Mouse (Mus musculus): ENCODE results near the gene Acap1. TPM values are rescaled to one million over a fixed set of nuclear protein-coding genes. Genes with fewer than 3 reads are reported as not detected.

Gene Acap1
- polyA plus RNA-seq, 1 experiment, result 1.5 TPM

- Histone ChIP-seq H3K4me1 (ENCODE audit: control insufficient read depth, insufficient read depth, low read length) (peaks cover 9% of the 10 kb centered on the region), H3K27me3 (ENCODE audit: control insufficient read depth, insufficient read depth, low read length, poor library complexity, severe bottlenecking) (no peaks in the 10 kb centered on the region)
These were observed 42.0 kb upstream of the Acap1 start for GRCm38 (mm10) chr11:69937385-69937784.

GRCm38 (mm10) chr11:69936714-69937347 is 41.5 kb upstream of the Acap1 start:
- H3K4me3 ChIP-seq (ENCODE audit: low read depth, low read length), result peak overlapping the region; percentile 58
- H3K4me1 ChIP-seq (ENCODE audit: control insufficient read depth, insufficient read depth, low read length), result peaks cover 9% of the 10 kb centered on the region
- H3K9me3 ChIP-seq (replicated peaks; ENCODE audit: control insufficient read depth, insufficient read depth, low read length, poor library complexity, severe bottlenecking), result no peaks in the 10 kb centered on the region
- peak overlapping the region; percentile 94 for H3K9ac ChIP-seq (ENCODE audit: low read depth, poor library complexity, severe bottlenecking)
- H3K36me3 ChIP-seq (ENCODE audit: control insufficient read depth, insufficient read depth, low read length, poor library complexity, severe bottlenecking), result no peaks in the 10 kb centered on the region; the same call in 1 of the 2 replicates
- H3K27me3 ChIP-seq (ENCODE audit: control insufficient read depth, insufficient read depth, low read length, poor library complexity, severe bottlenecking), result no peaks in the 10 kb centered on the region
- TF ChIP-seq EP300 (IDR thresholded peaks at IDR 0.05; ENCODE audit: insufficient read depth, low read depth, low read length), result no peak
- TF ChIP-seq CTCF (IDR thresholded peaks at IDR 0.05; ENCODE audit: low read depth, low read length), result no peak
- H3K27ac ChIP-seq (ENCODE audit: insufficient read depth, low read length), result no peak overlapping the region

More at GRCm38 (mm10) chr11:69937385-69937784, 42.0 kb upstream of the Acap1 start:
- H3K9me3 ChIP-seq (replicated peaks; ENCODE audit: control insufficient read depth, insufficient read depth, low read length, poor library complexity, severe bottlenecking), result no peaks in the 10 kb centered on the region
- no peaks in the 10 kb centered on the region; the same call in 1 of the 2 replicates for H3K36me3 ChIP-seq (ENCODE audit: control insufficient read depth, insufficient read depth, low read length, poor library complexity, severe bottlenecking)
- H3K4me3 ChIP-seq (ENCODE audit: low read depth, low read length), result no peak overlapping the region
- no peak overlapping the region for H3K9ac ChIP-seq (ENCODE audit: low read depth, poor library complexity, severe bottlenecking)
- H3K27ac ChIP-seq (ENCODE audit: insufficient read depth, low read length), result no peak overlapping the region
- no peak for TF ChIP-seq CTCF (IDR thresholded peaks at IDR 0.05; ENCODE audit: low read depth, low read length)
- TF ChIP-seq EP300 (IDR thresholded peaks at IDR 0.05; ENCODE audit: insufficient read depth, low read depth, low read length), result no peak
- no peak for TF ChIP-seq POLR2A (IDR thresholded peaks at IDR 0.05; ENCODE audit: insufficient read depth, low read length)

- Histone ChIP-seq H3K9me3 (replicated peaks; ENCODE audit: control insufficient read depth, insufficient read depth, low read length, poor library complexity, severe bottlenecking) (no peaks in the 10 kb centered on the region), H3K9ac (ENCODE audit: low read depth, poor library complexity, severe bottlenecking) (peak overlapping the region; percentile 94), H3K4me3 (ENCODE audit: low read depth, low read length) (peak overlapping the region; percentile 58), H3K36me3 (ENCODE audit: control insufficient read depth, insufficient read depth, low read length, poor library complexity, severe bottlenecking) (no peaks in the 10 kb centered on the region; the same call in 1 of the 2 replicates), H3K27ac (ENCODE audit: insufficient read depth, low read length) (no peak overlapping the region), H3K4me1 (ENCODE audit: control insufficient read depth, insufficient read depth, low read length) (peaks cover 9% of the 10 kb centered on the region), H3K27me3 (ENCODE audit: control insufficient read depth, insufficient read depth, low read length, poor library complexity, severe bottlenecking) (no peaks in the 10 kb centered on the region)
- TF ChIP-seq POLR2A (IDR thresholded peaks at IDR 0.05; ENCODE audit: insufficient read depth, low read length) (no peak), CTCF (IDR thresholded peaks at IDR 0.05; ENCODE audit: low read depth, low read length) (no peak), EP300 (IDR thresholded peaks at IDR 0.05; ENCODE audit: insufficient read depth, low read depth, low read length) (no peak)
These were observed 40.8 kb upstream of the Acap1 start for GRCm38 (mm10) chr11:69936156-69936555.

- Histone ChIP-seq H3K9me3 (replicated peaks; ENCODE audit: control insufficient read depth, insufficient read depth, low read length, poor library complexity, severe bottlenecking) (no peaks in the 10 kb centered on the region), H3K4me3 (ENCODE audit: low read depth, low read length) (peak within 1 kb of the TSS; percentile 69), H3K27ac (ENCODE audit: insufficient read depth, low read length) (no peak within 1 kb of the TSS), H3K36me3 (ENCODE audit: control insufficient read depth, insufficient read depth, low read length, poor library complexity, severe bottlenecking) (no peaks in the 10 kb centered on the region; the same call in 1 of the 2 replicates), H3K4me1 (ENCODE audit: control insufficient read depth, insufficient read depth, low read length) (peaks cover 9% of the 10 kb centered on the region), H3K27me3 (ENCODE audit: control insufficient read depth, insufficient read depth, low read length, poor library complexity, severe bottlenecking) (no peaks in the 10 kb centered on the region), H3K9ac (ENCODE audit: low read depth, poor library complexity, severe bottlenecking) (peak within 1 kb of the TSS; percentile 94)
- TF ChIP-seq POLR2A (IDR thresholded peaks at IDR 0.05; ENCODE audit: insufficient read depth, low read length) (no peak), EP300 (IDR thresholded peaks at IDR 0.05; ENCODE audit: insufficient read depth, low read depth, low read length) (no peak), CTCF (IDR thresholded peaks at IDR 0.05; ENCODE audit: low read depth, low read length) (no peak)
These were observed 40.0 kb upstream of the Acap1 start, which contains the start of gene Ybx2 for GRCm38 (mm10) chr11:69935137-69935879. Gene Ybx2, plus strand, starts transcription at chr11:69935796.

- H3K36me3 ChIP-seq (ENCODE audit: control insufficient read depth, insufficient read depth, low read length, poor library complexity, severe bottlenecking), result no peaks in the 10 kb centered on the region
- peaks cover 9% of the 10 kb centered on the region for H3K4me1 ChIP-seq (ENCODE audit: control insufficient read depth, insufficient read depth, low read length)
- H3K27me3 ChIP-seq (ENCODE audit: control insufficient read depth, insufficient read depth, low read length, poor library complexity, severe bottlenecking), result no peaks in the 10 kb centered on the region
- TF ChIP-seq CTCF (IDR thresholded peaks at IDR 0.05; ENCODE audit: low read depth, low read length) (no peak), EP300 (IDR thresholded peaks at IDR 0.05; ENCODE audit: insufficient read depth, low read depth, low read length) (no peak), POLR2A (IDR thresholded peaks at IDR 0.05; ENCODE audit: insufficient read depth, low read length) (no peak)
- H3K27ac ChIP-seq (ENCODE audit: insufficient read depth, low read length), result no peak overlapping the region
- peak overlapping the region; percentile 42 for H3K9ac ChIP-seq (ENCODE audit: low read depth, poor library complexity, severe bottlenecking)
- H3K9me3 ChIP-seq (replicated peaks; ENCODE audit: control insufficient read depth, insufficient read depth, low read length, poor library complexity, severe bottlenecking), result no peaks in the 10 kb centered on the region
- no peak overlapping the region for H3K4me3 ChIP-seq (ENCODE audit: low read depth, low read length)
These were observed 39.3 kb upstream of the Acap1 start for GRCm38 (mm10) chr11:69934681-69935080.

- Histone ChIP-seq H3K27ac (ENCODE audit: insufficient read depth, low read length) (no peak overlapping the region), H3K9me3 (replicated peaks; ENCODE audit: control insufficient read depth, insufficient read depth, low read length, poor library complexity, severe bottlenecking) (no peaks in the 10 kb centered on the region), H3K36me3 (ENCODE audit: control insufficient read depth, insufficient read depth, low read length, poor library complexity, severe bottlenecking) (no peaks in the 10 kb centered on the region), H3K4me1 (ENCODE audit: control insufficient read depth, insufficient read depth, low read length) (peaks cover 9% of the 10 kb centered on the region), H3K27me3 (ENCODE audit: control insufficient read depth, insufficient read depth, low read length, poor library complexity, severe bottlenecking) (no peaks in the 10 kb centered on the region), H3K4me3 (ENCODE audit: low read depth, low read length) (peak overlapping the region; percentile 59), H3K9ac (ENCODE audit: low read depth, poor library complexity, severe bottlenecking) (peak overlapping the region; percentile 42)
- no peak for TF ChIP-seq POLR2A (IDR thresholded peaks at IDR 0.05; ENCODE audit: insufficient read depth, low read length)
- TF ChIP-seq EP300 (IDR thresholded peaks at IDR 0.05; ENCODE audit: insufficient read depth, low read depth, low read length), result no peak
- peak; percentile 85 for TF ChIP-seq CTCF (IDR thresholded peaks at IDR 0.05; ENCODE audit: low read depth, low read length)
These were observed 38.8 kb upstream of the Acap1 start for GRCm38 (mm10) chr11:69934169-69934568.

All from ES-Bruce4 (cell line).